Mouse (Mus musculus): ENCODE measurements around the gene St6galnac3.

DNA sequence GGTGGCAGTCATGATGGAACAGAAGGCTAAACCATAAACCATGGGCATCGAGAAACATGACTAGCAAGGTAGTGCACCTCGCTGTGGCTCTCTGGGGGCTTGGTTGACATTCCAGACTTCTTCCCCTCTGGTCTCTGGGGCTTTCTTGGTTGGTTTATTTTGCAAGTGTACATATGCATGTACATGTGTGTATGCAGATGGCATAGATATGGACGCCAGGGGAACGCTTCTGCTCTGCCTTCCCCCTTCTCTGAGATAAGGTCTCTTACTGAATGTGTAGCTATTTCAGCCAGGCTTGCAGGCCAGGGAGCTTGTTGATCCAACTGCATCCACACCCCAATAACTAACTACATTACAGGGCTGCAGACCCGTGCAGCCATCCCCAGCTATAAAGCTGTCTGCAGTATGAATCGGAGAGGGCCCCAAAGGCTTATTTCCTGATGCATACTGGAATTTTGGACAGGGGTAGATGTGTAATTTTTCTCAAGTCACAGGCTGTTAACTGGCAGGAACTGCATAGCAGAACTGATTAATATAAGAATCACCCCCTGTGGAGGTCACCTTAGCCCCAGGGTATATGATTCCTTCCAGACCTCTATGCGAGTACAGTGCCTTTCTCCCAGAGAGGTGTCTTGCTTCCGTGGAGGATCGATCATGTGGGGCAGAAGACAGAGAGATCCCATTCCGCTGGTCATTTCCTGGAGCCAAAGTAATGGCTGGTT lies 53.9 kb downstream of the St6galnac3 start:
- TF ChIP-seq CTCF (IDR thresholded peaks at IDR 0.05; ENCODE audit: borderline replicate concordance, insufficient read depth, low read length): no peak
- TF ChIP-seq POLR2A (IDR thresholded peaks at IDR 0.05; ENCODE audit: low read depth, low read length): no peak

Measured in embryonic fibroblast, embryonic 13.5 days (primary cell).